Mouse (Mus musculus) erythroblast, adult 5-6 weeks (primary cell): ENCODE results near the gene Vsig2. TPM values are rescaled to one million over a fixed set of nuclear protein-coding genes. Genes with fewer than 3 reads are reported as not detected.

ENCODE experiments used
- total RNA-seq, 2 experiments: library from RNA; stranded (forward) in 1 of 2; stranded (reverse) in 1 of 2; fragments of 150-400 nt in 1 of 2; fragments of 200-764, 138-1000 nt in 1 of 2; gene quantifications; 2 replicates each; pipeline versions ENCODE4 v1.2.3 to v1.2.4; 2015 to 2017; ENCODE audit warnings: low replicate concordance in 2 of 2

Gene Vsig2
- total RNA-seq, 2 experiments from 2014 or later: not detected

Other genes starting within 250 kb of the Vsig2 start
- gene Ccdc15, start 190.8 kb upstream of the Vsig2 start, total RNA-seq (2015; ENCODE audit: low replicate concordance): 0.96 and 8.2 TPM in 2 replicates
- 2.6 and 4.6 TPM in 2 replicates for gene Ccdc15, start 190.8 kb upstream of the Vsig2 start, total RNA-seq (2017; ENCODE audit: low replicate concordance)
- not detected in 2 replicates for gene Hepacam, start 171.9 kb upstream of the Vsig2 start, total RNA-seq (2015; ENCODE audit: low replicate concordance)
- gene Hepacam, start 171.9 kb upstream of the Vsig2 start, total RNA-seq (2017; ENCODE audit: low replicate concordance): not detected in 2 replicates
- gene Robo4, start 137.4 kb upstream of the Vsig2 start, total RNA-seq (2015; ENCODE audit: low replicate concordance): not detected in 2 replicates
- gene Robo4, start 137.4 kb upstream of the Vsig2 start, total RNA-seq (2017; ENCODE audit: low replicate concordance): not detected in 2 replicates
- gene Robo3, start 106.0 kb upstream of the Vsig2 start, total RNA-seq (2015; ENCODE audit: low replicate concordance): not detected in 2 replicates
- gene Robo3, start 106.0 kb upstream of the Vsig2 start, total RNA-seq (2017; ENCODE audit: low replicate concordance): not detected in 2 replicates
- gene Msantd2, start 49.9 kb upstream of the Vsig2 start, total RNA-seq (2015; ENCODE audit: low replicate concordance): 2.3 and 2.5 TPM in 2 replicates
- gene Msantd2, start 49.9 kb upstream of the Vsig2 start, total RNA-seq (2017; ENCODE audit: low replicate concordance): 8.2 and 10.7 TPM in 2 replicates
- not detected in 2 replicates for gene Esam, start 11.2 kb upstream of the Vsig2 start, total RNA-seq (2015; ENCODE audit: low replicate concordance)
- 0.42 TPM in 1 of 2 replicates, not detected in the other for gene Esam, start 11.2 kb upstream of the Vsig2 start, total RNA-seq (2017; ENCODE audit: low replicate concordance)
- 1.7 TPM in 1 of 2 replicates, not detected in the other for gene Nrgn, start 13.6 kb downstream of the Vsig2 start, total RNA-seq (2015; ENCODE audit: low replicate concordance)
- gene Nrgn, start 13.6 kb downstream of the Vsig2 start, total RNA-seq (2017; ENCODE audit: low replicate concordance): 2.9 TPM in 1 of 2 replicates, not detected in the other
- 1.7 and 1.9 TPM in 2 replicates for gene Siae, start 16.4 kb downstream of the Vsig2 start, total RNA-seq (2015; ENCODE audit: low replicate concordance)
- 1.4 and 2.6 TPM in 2 replicates for gene Siae, start 16.4 kb downstream of the Vsig2 start, total RNA-seq (2017; ENCODE audit: low replicate concordance)
- gene Spa17, start 74.5 kb downstream of the Vsig2 start, total RNA-seq (2015; ENCODE audit: low replicate concordance): not detected in 2 replicates
- gene Spa17, start 74.5 kb downstream of the Vsig2 start, total RNA-seq (2017; ENCODE audit: low replicate concordance): 1.4 TPM in 1 of 2 replicates, not detected in the other
- gene Tbrg1, start 118.1 kb downstream of the Vsig2 start, total RNA-seq (2015; ENCODE audit: low replicate concordance): 23.0 and 26.5 TPM in 2 replicates
- 17.6 and 24.1 TPM in 2 replicates for gene Tbrg1, start 118.1 kb downstream of the Vsig2 start, total RNA-seq (2017; ENCODE audit: low replicate concordance)
- not detected in 2 replicates for gene Panx3, start 130.0 kb downstream of the Vsig2 start, total RNA-seq (2015; ENCODE audit: low replicate concordance)
- not detected in 2 replicates for gene Panx3, start 130.0 kb downstream of the Vsig2 start, total RNA-seq (2017; ENCODE audit: low replicate concordance)
- not detected in 2 replicates for gene Olfr160, start 177.0 kb downstream of the Vsig2 start, total RNA-seq (2015; ENCODE audit: low replicate concordance)
- not detected in 2 replicates for gene Olfr160, start 177.0 kb downstream of the Vsig2 start, total RNA-seq (2017; ENCODE audit: low replicate concordance)
- gene Olfr874, start 205.9 kb downstream of the Vsig2 start, total RNA-seq (2015; ENCODE audit: low replicate concordance): not detected in 2 replicates
- not detected in 2 replicates for gene Olfr874, start 205.9 kb downstream of the Vsig2 start, total RNA-seq (2017; ENCODE audit: low replicate concordance)
- not detected in 2 replicates for gene Olfr875, start 232.6 kb downstream of the Vsig2 start, total RNA-seq (2015; ENCODE audit: low replicate concordance)
- gene Olfr875, start 232.6 kb downstream of the Vsig2 start, total RNA-seq (2017; ENCODE audit: low replicate concordance): not detected in 2 replicates